Mouse (Mus musculus) testis, adult 2 months (tissue): ENCODE results near the gene Ctdspl2.

ENCODE experiments used
- CTCF ChIP-seq: fragments of 200-500 bp; IDR thresholded peaks from 2 replicates; pipeline ENCODE4 v1.5.1; 2012; ENCODE audit warnings: low read depth, mild to moderate bottlenecking, inconsistent platforms, low read length, moderate library complexity; ENCODE audit not compliant: control insufficient read depth, insufficient read depth, insufficient replicate concordance
- POLR2A ChIP-seq: fragments of 200-500 bp; IDR thresholded peaks from 2 replicates; pipeline ENCODE4 v1.6.1; 2012; ENCODE audit warnings: low read depth, mild to moderate bottlenecking, inconsistent platforms, low read length, moderate library complexity; ENCODE audit not compliant: control insufficient read depth

DNA sequence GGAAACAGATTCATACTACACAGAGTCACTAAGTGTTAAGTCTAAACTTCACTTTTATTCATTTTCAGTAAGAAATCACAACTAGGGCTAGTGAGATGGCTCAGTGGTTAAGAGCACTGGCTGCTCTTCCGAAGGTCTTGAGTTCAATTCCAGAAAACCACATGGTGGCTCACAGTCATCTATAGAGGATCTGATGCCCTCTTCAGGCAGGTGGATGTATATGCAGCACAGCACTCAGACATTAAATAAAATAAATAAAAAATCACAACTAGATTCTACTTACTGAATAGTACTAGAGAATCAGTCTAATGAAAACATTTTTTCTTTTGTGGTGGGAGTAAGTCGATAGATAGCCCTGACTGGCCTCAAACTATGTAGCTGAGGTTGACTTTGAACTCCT, 66.5 kb downstream of the Ctdspl2 start:
- TF ChIP-seq CTCF (no peak), POLR2A (no peak)
